Mouse (Mus musculus) heart, postnatal 14 days (tissue): ENCODE data around the gene Arhgap8. TPM values are rescaled to one million over a fixed set of nuclear protein-coding genes. Genes with fewer than 3 reads are reported as not detected.
A peak's percentile ranks its signal among the peaks of the same experiment; 100 is the strongest.
"Not testable (repeated sequence)": the region's sequence is repeated elsewhere in the genome, so short reads cannot be mapped to it uniquely, and the experiment has no call there.

Source experiments
- DNase-seq, 2 experiments: peaks; one replicate each; pipeline ENCODE4 v3.0.0; 2021 to 2022
- intact Hi-C: fragments of 180-260 bp; cut with DNase I; formaldehyde crosslinking; loops from one replicate; pipeline ENCODE4 v1.15.1; 2025
- total RNA-seq, 2 experiments: library from RNA; stranded (reverse); gene quantifications; 2 replicates each; pipeline ENCODE4 v1.2.3; 2021

The Arhgap8 gene
- total RNA-seq, 2 experiments from 2014 or later: 0.86 to 2.6 TPM

GRCm38 (mm10) chr15:84724199-84724598, 4.3 kb downstream of the Arhgap8 start:
- intact Hi-C loops: no loop called here
- DNase-seq: no peak

- DNase-seq: peak; percentile 40 to 52
- intact Hi-C loops: no loop called here
Observed at GRCm38 (mm10) chr15:84729685-84730084, 9.8 kb downstream of the Arhgap8 start.

- DNase-seq: no peak
- intact Hi-C loops: no loop called here
Observed at GRCm38 (mm10) chr15:84730893-84731292, 11.0 kb downstream of the Arhgap8 start.

- DNase-seq: no peak
- intact Hi-C loops: no loop called here
Observed at GRCm38 (mm10) chr15:84731676-84732424, 12.0 kb downstream of the Arhgap8 start.

DNA sequence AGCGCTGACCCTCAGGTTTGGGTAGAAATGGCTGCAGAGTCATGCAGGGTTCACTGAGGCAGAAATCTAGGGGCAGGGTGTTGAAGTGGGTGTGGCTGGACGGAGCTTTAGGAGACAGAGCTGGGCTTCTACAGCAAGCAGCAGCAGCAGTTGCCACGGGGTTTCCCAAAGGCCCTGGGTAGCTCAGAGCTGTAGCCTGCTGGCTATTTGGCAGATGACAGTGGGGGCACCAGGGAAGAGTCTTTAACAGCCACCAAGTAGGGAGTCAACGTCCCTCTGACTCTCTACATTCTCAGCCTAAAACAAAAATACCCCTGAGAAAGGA, 12.5 kb downstream of the Arhgap8 start:
- DNase-seq: no peak
- intact Hi-C loops: no loop called here

DNA sequence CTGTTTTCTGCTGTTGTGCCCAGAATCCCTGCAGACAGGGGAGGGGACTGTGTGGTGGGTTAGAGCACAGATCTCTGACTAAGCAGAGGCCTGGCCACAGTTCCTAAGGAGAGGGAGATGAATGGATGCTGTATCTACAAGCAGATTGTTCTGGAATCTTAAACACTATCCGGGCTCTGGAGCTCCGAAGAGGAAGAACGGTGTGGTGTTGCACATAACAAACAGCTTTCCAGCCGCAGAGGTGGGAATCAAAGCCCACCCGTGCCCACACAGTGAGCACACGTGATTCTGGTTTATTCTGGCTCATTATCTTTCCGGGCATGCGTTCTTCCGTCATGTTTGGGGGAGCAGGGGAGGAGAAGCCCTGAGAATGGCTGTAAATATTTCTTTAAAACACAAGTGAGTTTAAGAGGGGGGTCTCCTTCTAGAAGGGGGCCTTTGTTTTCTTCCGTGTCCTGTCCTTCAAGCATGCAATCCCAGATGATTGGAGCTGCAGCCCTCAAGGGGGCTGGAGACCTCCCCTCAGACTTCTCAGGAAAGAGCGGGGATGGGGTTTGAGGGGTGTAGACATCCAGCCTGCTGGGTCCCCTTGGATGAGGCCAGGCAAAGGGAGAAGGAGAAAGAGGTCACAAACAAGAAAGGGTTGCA, 16.6 kb downstream of the Arhgap8 start:
- intact Hi-C loops: no loop called here
- DNase-seq: no peak

DNA sequence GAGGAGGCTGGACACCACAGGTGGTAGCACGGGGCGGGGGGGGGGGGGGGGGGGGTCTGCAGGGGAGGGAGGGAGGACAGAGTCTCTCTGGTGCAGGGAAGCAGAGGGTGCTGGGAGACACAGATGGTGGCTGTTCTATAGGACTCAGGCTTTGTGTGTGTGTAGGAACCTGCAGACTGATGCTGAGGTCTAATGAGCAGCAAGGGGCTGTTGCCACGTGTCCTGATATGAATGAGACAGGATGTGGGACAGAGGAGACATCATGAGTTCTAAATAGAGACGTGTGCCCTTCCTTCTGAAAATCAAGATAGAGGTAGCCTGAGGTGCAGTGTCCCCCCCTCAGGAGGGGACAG, 17.1 kb downstream of the Arhgap8 start:
- intact Hi-C loops: no loop called here
- no peak for DNase-seq

DNA sequence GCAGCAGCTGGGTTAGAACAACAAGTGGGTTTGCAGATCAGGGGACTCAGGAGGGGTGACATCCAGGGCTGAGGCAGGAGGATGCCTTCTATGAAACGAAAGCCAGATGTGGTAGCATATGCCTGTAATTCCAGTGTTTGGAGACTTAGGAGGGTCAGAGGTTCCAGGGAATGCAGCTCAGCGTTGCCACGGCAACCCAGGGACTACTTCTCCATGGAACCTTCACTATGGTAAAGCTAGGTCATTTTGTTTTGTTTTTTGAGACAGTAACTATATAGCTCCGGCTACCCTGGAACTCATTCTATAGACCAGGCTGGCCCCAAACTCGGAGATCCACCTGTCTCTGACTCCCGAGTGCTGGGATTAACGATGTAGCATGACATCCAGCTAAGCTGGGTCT, 18.4 kb downstream of the Arhgap8 start:
- intact Hi-C loops: no loop called here
- DNase-seq: no peak

- DNase-seq: no peak
- intact Hi-C loops: no loop called here
Observed at GRCm38 (mm10) chr15:84741573-84741972, 21.7 kb downstream of the Arhgap8 start.

- intact Hi-C loops: no loop called here
- no peak for DNase-seq
Observed at GRCm38 (mm10) chr15:84743347-84743746, 23.5 kb downstream of the Arhgap8 start.

DNA sequence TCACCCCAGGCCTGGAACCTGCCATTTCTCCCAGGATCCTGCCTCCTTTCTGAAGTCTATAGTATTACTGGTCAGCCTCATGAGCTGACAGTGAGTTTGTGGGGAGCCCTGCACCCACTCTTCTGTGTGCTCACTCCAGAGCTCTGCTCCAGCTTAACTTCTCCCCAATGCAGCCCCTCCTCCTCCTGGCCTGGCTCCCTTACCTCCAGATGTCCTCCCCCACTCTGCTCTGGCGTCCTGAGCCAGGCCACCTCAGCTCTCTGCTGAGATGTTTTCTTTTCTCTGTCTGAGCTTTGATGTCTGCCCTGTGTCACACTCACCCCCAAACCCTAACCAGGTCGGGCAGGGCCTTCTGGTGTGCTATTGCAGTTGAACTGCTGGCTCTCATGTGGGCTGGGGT, 24.5 kb downstream of the Arhgap8 start:
- intact Hi-C loops: no loop called here
- no peak for DNase-seq

- DNase-seq: no peak
- intact Hi-C loops: no loop called here
Observed at GRCm38 (mm10) chr15:84745831-84746230, 26.0 kb downstream of the Arhgap8 start.

DNA sequence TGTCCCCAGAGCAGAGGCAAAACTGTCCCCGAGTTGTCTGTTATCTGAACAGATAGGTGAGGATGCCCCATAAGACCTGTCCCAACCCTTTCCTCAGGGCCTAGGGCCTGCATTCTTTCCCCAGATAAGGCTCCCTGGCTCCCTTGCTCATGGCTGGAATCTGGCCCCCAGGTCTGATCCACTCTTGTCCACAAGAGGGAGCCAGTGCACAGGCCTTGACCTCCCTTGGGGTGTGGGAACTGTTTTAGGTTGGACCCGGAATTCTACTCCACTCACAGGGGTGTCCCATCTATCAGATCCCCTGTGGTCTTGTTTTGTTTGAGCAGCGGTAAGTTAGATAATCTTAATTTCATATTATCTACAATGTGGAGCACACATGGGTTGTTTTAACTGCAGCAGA, 35.1 kb downstream of the Arhgap8 start:
- intact Hi-C loops: loop anchor here (5.0 to 10.0 kb wide), 3 partner anchors 80 to 167 kb away; partner anchors contain the start of genes Gm29666 and Nup50

DNA sequence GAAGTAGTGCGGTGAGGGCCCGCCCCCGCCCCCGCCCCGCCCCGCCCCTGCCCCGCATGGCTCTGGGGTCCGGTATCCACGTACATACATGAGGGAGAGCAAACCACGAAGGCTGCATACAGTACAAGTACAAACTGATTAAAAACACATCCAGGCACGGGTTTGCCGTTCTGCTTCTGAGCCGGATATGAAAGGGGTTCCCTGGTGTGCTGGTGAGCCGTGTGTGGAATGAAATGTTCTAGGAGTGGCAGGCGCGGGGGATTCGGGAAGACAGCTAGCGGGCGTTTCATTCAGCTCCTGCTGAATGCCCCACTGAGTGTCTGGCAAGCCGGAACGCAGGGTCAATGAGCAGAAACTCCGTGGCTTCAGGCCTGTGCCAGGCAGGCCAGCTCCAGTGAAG, 36.6 kb downstream of the Arhgap8 start:
- intact Hi-C loops: loop anchor here (5.0 to 10.0 kb wide), 3 partner anchors 82 to 166 kb away; partner anchors contain the start of genes Gm29666 and Nup50
- no peak for DNase-seq

More for the DNA sequence above, 35.1 kb downstream of the Arhgap8 start:
- DNase-seq: peak; percentile 79 to 90

DNA sequence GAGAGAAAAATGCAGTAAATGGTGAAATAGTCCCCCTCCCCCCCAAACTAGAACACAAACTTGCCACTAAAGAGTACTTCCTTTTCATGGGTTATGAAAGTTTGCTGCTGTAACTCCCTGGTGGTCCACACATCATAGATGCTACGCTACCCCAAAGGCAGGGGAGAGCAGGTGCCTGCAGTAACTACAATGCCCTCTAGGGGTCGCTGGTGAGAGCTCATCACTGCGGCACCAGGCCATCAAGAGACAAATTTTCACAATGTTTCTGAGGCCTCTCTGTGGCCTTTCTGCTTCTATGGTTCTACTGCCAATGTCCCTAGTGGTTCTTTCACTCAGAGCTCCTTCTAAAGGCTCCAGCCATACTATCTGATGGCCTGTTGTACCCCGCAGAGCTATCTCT, 38.6 kb downstream of the Arhgap8 start:
- intact Hi-C loops: loop anchor here (5.0 to 10.0 kb wide), 3 partner anchors 84 to 164 kb away; partner anchors contain the start of genes Gm29666 and Nup50
- DNase-seq: peak; percentile 27 to 55

DNA sequence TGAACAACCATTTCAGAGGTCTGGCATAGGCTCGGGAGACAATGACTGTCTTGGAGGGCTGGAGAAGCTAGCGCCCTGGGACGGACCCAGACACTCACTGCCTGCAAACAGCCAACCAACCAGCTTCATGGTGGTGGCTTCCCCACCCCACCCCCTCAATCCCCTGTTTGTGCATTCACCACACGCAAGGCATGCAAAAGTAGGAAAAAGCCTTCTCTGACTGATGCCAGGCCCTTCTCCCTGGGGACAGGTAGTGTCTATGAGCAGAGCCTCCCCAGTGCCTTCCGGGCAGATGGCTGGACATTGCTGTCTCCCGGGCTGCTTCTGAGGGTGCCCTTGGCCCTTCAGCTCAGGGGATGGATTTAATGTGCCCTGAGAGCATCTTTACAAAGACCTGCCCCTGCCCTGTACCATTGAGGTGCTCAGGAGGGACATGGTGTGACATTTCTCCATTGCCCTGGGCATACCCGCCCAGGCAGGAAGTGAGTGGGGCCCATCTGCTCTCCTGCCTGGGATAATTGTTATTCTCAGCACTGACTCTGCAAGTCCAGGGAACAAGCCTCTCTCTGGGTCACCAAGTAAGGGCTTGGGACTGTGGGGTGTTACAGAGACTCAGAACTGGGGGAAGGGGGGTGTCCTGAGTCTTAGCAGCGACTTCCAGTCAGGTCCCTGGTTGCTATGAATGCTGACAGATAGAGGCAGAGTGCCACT, 43.0 kb downstream of the Arhgap8 start:
- intact Hi-C loops: no loop called here

GRCm38 (mm10) chr15:84763423-84763812, 43.6 kb downstream of the Arhgap8 start:
- DNase-seq: no peak
- intact Hi-C loops: no loop called here

More for the DNA sequence above, 43.0 kb downstream of the Arhgap8 start:
- DNase-seq: no peak

GRCm38 (mm10) chr15:84766621-84767020, 46.8 kb downstream of the Arhgap8 start:
- DNase-seq: no peak
- intact Hi-C loops: no loop called here

GRCm38 (mm10) chr15:84768531-84768930, 48.7 kb downstream of the Arhgap8 start:
- intact Hi-C loops: not testable (repeated sequence)

GRCm38 (mm10) chr15:84769641-84770341, 49.9 kb downstream of the Arhgap8 start:
- intact Hi-C loops: no loop called here
- DNase-seq: peak; percentile 54 to 65

More at GRCm38 (mm10) chr15:84768531-84768930, 48.7 kb downstream of the Arhgap8 start:
- not testable (repeated sequence) for DNase-seq
